Mouse (Mus musculus): ENCODE measurements around the gene Tnnt3. TPM values are rescaled to one million over a fixed set of nuclear protein-coding genes. Genes with fewer than 3 reads are reported as not detected.

Tnnt3 gene
- polyA plus RNA-seq (2017; shearing (Covaris generic)) = 1 to 10 TPM; 2.6 to 3.5 TPM

GRCm38 (mm10) chr7:142498575-142498974 is at the start of gene Tnnt3:
TSS of gene Tnnt3 (plus strand) at chr7:142498836.

GRCm38 (mm10) chr7:142460636-142461077 is 38.0 kb upstream of the Tnnt3 start, which contains the start of gene Lsp1:
TSS of gene Lsp1 (plus strand) at chr7:142460809.

GRCm38 (mm10) chr7:142532671-142533058 is 34.0 kb downstream of the Tnnt3 start, which contains the start of gene Mrpl23:
TSS of gene Mrpl23 (plus strand) at chr7:142532686.

Other genes starting within 250 kb of the Tnnt3 start
- not detected for gene Gm2431, start 240.5 kb upstream of the Tnnt3 start, polyA plus RNA-seq (2017; shearing (Covaris generic))
- gene Gm4559, start 224.5 kb upstream of the Tnnt3 start, polyA plus RNA-seq (2017; shearing (Covaris generic)) = not detected
- not detected for gene Krtap5-1, start 201.7 kb upstream of the Tnnt3 start, polyA plus RNA-seq (2017; shearing (Covaris generic))
- not detected for gene Krtap5-4, start 195.3 kb upstream of the Tnnt3 start, polyA plus RNA-seq (2017; shearing (Covaris generic))
- gene Ifitm10, start 125.1 kb upstream of the Tnnt3 start, polyA plus RNA-seq (2017; shearing (Covaris generic)) = 10 to 100 TPM in 1 of 2 experiments, 1 to 10 TPM in 1; 6.1 to 10.4 TPM
- under 1 TPM; 0.74 to 0.75 TPM for gene Gm49369, start 116.2 kb upstream of the Tnnt3 start, polyA plus RNA-seq (2017; shearing (Covaris generic))
- 100 to 1,000 TPM; 374 to 473 TPM for gene Ctsd, start 110.8 kb upstream of the Tnnt3 start, polyA plus RNA-seq (2017; shearing (Covaris generic))
- gene Syt8, start 64.0 kb upstream of the Tnnt3 start, polyA plus RNA-seq (2017; shearing (Covaris generic)) = under 1 TPM in 1 of 2 experiments, not detected in 1; 0.68 TPM
- gene Tnni2, start 57.0 kb upstream of the Tnnt3 start, polyA plus RNA-seq (2017; shearing (Covaris generic)) = under 1 TPM in 1 of 2 experiments, not detected in 1; 0.51 TPM
- 1,000 to 10,000 TPM; 1,045 to 1,500 TPM for gene Lsp1, start 38.0 kb upstream of the Tnnt3 start, polyA plus RNA-seq (2017; shearing (Covaris generic))
- gene Mrpl23, start 33.9 kb downstream of the Tnnt3 start, polyA plus RNA-seq (2017; shearing (Covaris generic)) = 1 to 10 TPM; 4.7 to 8.8 TPM
- gene Igf2, start 168.0 kb downstream of the Tnnt3 start, polyA plus RNA-seq (2017; shearing (Covaris generic)) = not detected
- gene Gm49394, start 171.1 kb downstream of the Tnnt3 start, polyA plus RNA-seq (2017; shearing (Covaris generic)) = not detected
- gene Ins2, start 244.5 kb downstream of the Tnnt3 start, polyA plus RNA-seq (2017; shearing (Covaris generic)) = under 1 TPM in 1 of 2 experiments, not detected in 1; 0.86 TPM

Data from activated CD4-positive, CD25-positive, alpha-beta regulatory T cell (primary cell).